Mouse (Mus musculus) B cell, adult 2 months (primary cell): ENCODE measurements at regions not wholly inside any gene's neighbourhood (a gene's known extent, or its start where the extent isn't known, plus 50 kb on each side); places are given as distances from the start of the nearest gene placed in this dataset.

Experiments
- DNase-seq, 2 experiments: peaks; one replicate each; pipeline ENCODE4 v3.0.0; 2022

GRCm38 (mm10) chr5:85677872-85678271 lies 387.5 kb downstream of the Cenpc1 start:
- DNase-seq = no peak

DNA sequence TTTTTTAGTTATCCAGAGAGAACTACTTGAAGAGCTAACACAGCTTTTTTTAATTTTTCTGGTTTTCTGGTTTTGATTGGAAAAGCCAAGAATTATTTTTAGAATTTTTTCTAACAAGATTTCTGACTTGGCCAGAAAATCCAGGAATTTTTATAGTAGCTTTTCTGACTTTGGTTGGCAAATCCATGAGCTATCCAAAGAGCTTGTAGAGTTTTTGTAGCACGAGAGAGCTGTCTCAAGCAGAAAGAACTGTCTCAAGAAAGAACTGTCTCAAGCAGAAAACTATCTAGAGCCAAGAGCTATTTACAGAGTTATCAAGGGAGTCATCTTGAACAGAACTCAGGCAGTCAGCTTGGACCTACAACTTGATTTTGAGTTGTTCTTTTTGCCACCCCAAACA lies 394.3 kb downstream of the Cenpc1 start:
- DNase-seq = no peak

DNA sequence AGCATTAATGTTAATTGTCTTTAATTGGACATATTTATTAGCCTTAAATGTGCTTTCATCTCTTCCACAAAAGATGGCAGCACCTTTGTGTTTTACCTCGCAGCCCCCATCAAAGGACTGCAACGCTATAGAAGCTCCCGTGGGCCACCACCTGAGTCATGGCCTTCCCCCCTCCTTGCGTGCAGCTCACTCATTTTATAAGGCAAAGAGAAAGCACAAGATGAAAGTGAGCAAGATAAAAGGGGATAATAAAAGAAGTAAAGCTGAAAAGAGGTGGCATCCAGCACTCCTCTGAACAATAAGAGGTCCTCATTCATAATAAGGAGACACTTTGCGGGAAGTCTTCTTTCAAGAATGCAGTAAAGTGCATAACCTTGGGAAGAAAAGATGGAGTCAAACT lies 403.9 kb downstream of the Cenpc1 start:
- DNase-seq = no peak

- DNase-seq = no peak
These were observed 444.3 kb downstream of the Cenpc1 start for GRCm38 (mm10) chr5:85621078-85621477.

GRCm38 (mm10) chr5:85614783-85615182 lies 450.6 kb downstream of the Cenpc1 start:
- DNase-seq = no peak

DNA sequence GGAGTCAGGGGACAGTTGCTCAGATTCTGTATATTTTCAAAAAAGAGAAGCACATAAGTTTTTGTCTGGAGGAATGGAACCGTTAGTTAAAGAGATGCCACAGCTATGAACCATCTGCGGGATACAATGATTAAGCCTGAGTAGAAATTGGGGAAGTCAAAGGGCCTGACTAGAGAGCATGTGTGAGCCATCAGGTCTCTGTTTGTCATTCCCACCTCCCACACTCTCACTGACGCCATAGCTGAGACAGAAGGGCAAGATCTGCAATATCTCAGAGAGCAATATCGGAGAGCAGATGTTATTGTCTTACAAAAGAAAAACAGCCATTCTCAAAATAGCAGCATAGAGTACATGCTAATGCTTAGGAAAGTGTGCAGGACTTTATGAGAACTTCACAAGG lies 452.8 kb downstream of the Cenpc1 start:
- no peak for DNase-seq

- DNase-seq = no peak
These were observed 456.3 kb downstream of the Cenpc1 start for GRCm38 (mm10) chr5:85609104-85609503.

DNA sequence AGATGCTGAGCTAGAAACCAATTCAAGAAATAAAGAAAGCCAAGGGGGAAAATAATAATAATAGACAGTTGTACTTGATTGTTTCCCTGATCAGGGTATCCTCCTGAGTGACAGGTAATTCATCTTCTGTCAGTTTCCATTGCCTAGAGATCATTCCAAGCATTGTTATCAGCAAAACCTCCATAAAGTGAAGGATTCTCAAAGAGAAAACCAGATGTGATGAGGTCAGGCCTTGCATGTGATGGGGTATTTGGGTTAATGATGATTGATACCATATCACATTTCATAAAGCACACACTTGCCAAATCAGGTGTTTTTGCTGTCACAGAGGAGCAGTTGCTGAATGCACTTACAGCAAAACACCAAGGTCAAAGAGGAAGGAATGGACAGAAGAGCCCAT lies 467.2 kb downstream of the Cenpc1 start:
- no peak for DNase-seq

GRCm38 (mm10) chr5:85595082-85595447 lies 470.3 kb downstream of the Cenpc1 start:
- no peak for DNase-seq

DNA sequence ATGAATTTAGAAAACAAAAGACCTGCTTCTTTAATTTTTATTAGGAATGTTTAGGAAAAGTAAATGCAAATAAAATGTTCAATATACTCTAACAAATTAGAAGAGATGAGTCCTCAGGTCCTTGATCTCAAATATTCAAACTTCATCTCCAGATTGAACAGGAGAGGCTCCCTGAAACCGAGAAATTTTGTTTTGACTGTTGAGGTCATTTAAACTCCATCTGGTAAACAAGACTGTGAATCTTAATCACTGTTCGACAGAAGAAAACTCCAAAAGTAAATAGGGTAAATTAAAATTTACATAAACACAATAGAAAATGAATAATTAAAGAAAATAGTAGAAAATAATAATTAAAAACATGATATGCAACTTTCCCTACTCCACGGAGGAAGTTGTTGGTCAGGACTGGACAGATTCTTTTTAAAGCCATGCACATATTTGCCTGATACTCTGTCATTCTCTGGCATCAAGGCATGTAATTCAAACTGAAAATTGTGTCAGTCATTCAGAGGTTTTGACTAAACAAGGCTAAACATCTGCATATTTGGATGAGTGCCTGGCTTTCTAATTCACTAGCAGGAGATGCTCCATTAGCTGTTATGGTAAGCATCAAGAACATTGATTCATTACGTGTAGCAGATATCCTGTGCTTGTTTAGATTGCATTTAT lies 470.8 kb downstream of the Cenpc1 start:
- no peak for DNase-seq

- DNase-seq = no peak
These were observed 473.1 kb downstream of the Cenpc1 start for GRCm38 (mm10) chr5:85592236-85592635.

DNA sequence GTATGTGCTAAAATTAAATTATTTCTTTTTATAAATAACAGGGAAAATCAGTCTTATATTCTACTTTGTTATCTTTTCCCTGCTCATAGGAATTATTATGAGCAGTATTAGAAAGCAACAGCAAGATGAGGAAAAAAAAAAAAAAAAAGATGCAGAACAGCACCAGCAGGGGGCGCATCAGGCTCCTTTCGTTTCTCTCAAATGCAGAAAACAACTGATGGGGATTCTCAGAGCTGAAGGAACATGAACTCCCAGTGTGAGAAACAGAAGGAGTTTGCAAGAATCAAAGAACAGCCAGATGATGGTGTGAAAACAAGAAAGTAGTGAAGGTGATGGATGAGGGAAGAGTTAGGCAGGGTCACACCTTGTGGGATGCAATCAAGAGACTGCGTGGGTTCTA lies 478.7 kb downstream of the Cenpc1 start:
- no peak for DNase-seq

DNA sequence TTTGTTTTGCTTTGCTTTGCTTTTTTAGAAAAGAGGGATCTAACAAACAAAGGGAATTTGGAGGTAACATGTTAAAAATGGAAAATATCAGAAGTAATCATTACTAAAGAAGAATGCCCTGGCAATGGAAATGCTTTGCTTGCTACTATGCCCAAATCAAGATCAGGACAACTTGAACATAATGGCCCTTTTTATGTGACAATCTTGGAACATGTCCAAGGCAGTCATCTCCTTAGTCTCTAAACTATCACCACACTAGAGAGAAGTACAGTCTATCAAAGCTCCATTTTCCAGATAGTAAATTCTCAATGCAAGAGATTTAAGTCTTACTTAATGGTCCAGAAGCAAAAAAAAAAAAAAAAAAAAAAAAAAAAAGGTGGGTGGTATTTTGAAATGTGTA lies 492.9 kb downstream of the Cenpc1 start:
- DNase-seq = no peak

- DNase-seq = no peak
These were observed 493.4 kb downstream of the Cenpc1 start for GRCm38 (mm10) chr5:85571967-85572366.

DNA sequence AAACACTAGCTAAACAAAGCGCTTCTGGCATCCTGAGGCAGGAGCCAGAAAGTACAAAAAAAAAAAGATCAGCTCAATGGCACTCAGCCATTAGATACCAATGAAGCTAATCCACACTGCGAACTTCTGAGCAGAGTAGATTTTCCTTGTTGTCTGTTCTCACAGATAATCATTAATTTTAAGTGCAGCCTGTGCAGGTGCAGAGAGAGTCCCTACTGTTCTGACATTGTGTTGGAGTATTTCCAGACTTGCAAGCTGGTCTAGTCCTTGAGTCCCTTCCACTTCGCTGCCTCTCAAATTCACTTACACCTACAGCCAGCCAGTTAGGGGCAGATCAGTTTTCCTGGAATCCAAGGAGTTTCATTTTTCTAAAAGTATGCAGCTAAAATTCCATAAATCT lies 494.0 kb downstream of the Cenpc1 start:
- no peak for DNase-seq

DNA sequence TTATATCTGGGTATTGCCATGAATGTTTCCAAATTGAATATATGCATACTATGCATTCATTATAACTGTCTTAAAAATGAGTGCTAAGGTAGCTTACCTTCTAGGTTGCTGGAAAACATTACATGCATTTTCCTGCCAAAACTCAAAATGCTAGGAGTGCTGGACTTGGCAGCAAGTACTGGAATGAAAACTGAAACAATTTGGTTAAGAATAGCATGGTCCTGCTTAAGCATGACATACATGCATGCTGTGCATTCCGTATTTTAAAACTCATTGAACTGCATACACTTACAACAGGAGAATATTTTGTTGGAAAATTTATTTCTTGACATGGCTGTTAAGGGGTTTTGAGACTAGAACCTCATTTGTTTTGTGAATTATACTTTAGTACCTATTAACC lies 529.1 kb downstream of the Cenpc1 start:
- no peak for DNase-seq

DNA sequence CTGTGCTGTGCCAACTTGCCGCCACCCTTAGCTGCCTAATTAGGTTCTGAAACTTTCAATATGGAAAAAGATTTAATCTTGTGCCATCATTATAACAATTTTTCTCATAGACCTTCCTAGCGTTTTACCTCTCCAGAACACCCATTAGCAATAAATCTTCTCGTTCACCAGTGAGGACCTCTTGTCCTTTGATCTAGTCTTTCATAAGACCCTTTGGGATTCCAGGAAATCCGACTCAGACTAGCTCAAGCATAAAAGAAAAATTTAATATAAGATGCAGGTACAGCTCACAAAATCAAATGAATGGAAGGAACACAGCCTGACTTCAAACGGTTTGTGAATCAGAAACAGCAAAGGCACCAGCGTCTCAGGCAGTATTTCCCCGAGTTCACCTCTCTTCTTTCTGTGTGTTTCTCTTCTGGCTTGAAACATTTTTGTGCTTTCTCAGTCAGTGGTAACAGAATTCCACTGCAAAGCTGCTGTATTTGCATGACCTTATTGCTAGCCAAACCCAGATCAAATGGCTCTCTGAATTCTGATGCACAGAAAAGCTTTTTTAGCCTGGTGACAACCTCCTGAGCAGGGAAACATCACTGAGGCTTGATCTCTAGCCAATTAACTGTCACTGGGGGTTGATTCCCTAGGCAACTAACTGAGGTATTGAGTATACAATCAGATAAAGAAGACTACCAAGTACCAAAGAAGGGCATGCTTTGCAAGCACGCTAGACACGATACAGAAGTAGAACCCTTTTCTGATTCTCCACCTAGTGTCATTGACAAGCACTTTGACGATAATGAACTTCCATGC lies 539.8 kb downstream of the Cenpc1 start:
- DNase-seq = no peak

DNA sequence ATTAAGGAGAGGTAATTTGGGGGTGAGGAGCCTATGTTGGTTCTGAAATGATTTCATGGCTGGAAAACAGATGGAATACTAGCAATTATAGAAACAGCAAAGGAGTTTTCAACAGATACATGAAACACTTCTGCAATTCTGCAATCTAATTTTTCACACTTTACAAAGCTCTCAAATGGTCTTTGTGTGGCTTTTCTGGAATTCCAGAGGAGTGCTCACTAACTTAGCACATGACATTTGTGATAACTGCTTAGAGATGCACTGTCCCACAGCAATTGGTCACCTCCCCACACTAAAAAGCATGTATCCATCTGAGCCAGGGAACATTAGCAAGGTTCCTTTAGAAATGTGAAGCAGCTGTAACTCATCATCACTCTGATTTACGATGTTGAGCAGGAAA lies 560.1 kb downstream of the Cenpc1 start:
- DNase-seq = no peak

DNA sequence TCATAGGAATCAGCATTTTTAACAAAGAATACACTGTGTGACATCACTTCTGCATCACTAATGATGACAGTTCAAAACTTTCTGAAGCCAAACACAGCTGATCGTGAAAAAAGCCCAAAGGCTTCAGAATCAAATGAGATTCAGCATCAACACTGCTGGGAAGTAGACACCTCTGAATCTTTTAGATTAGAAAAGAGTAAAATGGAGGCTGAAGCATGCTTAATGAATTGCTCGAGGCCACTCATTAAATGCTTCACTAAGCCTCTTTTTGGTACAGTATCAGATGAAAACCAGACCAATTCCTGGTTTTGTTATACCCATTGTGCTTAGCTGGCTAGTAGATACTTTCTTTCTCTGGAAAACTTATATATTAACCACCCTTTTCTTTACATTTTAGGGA lies 568.1 kb downstream of the Cenpc1 start:
- DNase-seq = no peak

DNA sequence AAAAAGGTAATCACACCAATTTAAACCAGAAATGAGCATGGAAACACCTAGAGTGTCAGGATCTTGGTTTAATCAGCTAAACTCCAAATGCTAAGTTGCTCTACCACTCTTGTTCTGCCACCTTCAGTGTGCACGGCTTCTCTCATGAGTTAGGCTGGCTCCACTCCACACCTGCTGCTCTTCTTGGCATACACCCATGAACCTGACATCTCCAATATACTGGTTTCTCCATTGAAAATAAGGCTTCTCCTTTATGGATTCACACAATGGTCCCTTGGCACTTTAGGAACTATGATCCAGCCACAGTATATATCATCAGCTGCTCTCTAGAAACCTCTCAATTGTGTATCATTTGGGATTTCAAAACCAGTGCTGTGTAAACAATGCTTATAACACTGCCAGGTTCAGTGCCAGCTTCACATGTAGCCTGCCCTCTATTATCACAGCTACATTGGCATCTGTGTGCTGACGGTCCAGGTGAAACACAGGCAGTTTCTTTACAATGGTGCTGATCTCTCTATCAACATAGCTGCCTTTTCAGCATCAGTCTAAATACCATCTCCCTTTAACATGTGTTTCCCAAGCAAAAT lies 579.6 kb downstream of the Cenpc1 start:
- no peak for DNase-seq

DNA sequence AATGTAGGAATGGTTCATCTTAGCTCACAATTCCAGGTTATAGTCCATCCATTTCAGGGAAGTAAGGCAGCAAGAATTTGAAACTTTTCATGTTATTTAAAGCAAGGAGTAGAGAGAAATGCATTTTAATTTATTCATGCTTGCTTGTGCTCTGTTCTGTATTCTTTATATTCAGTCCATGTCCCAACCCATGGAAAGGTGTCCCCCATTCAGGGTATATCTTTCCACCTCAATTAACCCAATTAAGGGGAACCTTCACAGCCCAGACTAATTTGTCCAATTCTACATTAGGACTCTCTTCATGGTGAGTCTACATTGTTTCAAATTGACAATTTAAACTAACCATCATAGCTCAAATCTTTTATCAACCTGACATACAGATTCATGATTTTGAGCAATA lies 580.2 kb downstream of the Cenpc1 start:
- no peak for DNase-seq

DNA sequence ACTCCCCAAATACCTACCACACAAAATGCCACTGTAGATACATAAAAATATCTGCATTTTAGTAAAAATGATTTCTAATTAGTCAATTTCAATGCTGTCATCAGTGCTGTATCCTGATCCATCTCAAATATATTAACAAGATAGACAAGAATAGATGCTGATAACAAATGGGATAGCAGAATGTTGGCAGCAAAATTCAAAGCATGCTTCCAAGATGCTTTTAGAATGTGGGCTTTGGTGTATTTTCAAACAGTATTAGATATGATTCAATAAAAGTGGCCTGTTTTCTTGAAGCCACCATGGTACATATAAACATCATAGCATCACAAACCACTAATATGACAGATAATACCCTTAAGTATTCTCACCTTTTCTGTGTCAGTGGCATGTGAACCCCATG lies 597.6 kb downstream of the Cenpc1 start:
- no peak for DNase-seq

- DNase-seq = no peak
These were observed 598.2 kb downstream of the Cenpc1 start for GRCm38 (mm10) chr5:85467151-85467550.
